Mouse (Mus musculus) hindbrain, postnatal 0 days (tissue): ENCODE measurements around the gene Slc22a20. TPM values are rescaled to one million over a fixed set of nuclear protein-coding genes. Genes with fewer than 3 reads are reported as not detected.

Experiments
- ATAC-seq: fragments of 200-750 bp; cut with Nextera tagmentation; 2 replicates; pipeline ENCODE4 v1.8.0; 2017; ENCODE audit warnings: mild to moderate bottlenecking, moderate TSS enrichment, moderate library complexity
- DNase-seq: peaks from one replicate; pipeline ENCODE4 v3.0.0-alpha.2; 2015; ENCODE audit warnings: low spot score
- H3K27ac ChIP-seq: fragments of 300-500 bp; sonication (generic); 2 replicates; pipeline ENCODE4 v1.5.1; 2014; ENCODE audit warnings: mild to moderate bottlenecking
- H3K27me3 ChIP-seq: fragments of 300-500 bp; sonication (generic); 2 replicates; pipeline ENCODE4 v1.6.1; 2014; ENCODE audit warnings: low read length, mixed read lengths; ENCODE audit not compliant: insufficient read depth
- H3K36me3 ChIP-seq: fragments of 300-500 bp; sonication (generic); 2 replicates; pipeline ENCODE4 v1.6.1; 2014; ENCODE audit warnings: low read length, mixed read lengths; ENCODE audit not compliant: insufficient read depth
- H3K4me1 ChIP-seq: fragments of 300-500 bp; sonication (generic); 2 replicates; pipeline ENCODE4 v1.6.1; 2014; ENCODE audit warnings: antibody characterized with exemption, low read length, mixed read lengths; ENCODE audit not compliant: insufficient read depth
- H3K4me2 ChIP-seq: fragments of 300-500 bp; sonication (generic); 2 replicates; pipeline ENCODE4 v1.6.1; 2014; ENCODE audit warnings: low read depth, mild to moderate bottlenecking, low read length, moderate library complexity, mixed read lengths
- H3K4me3 ChIP-seq: fragments of 300-500 bp; sonication (generic); 2 replicates; pipeline ENCODE4 v1.5.1; 2014; ENCODE audit warnings: low read length
- H3K9ac ChIP-seq: fragments of 300-500 bp; sonication (generic); replicated peaks from 2 replicates; pipeline ENCODE4 v1.6.1; 2014; ENCODE audit warnings: mild to moderate bottlenecking, low read length, moderate library complexity, mixed read lengths
- H3K9me3 ChIP-seq: fragments of 300-500 bp; sonication (generic); 2 replicates; pipeline ENCODE4 v1.6.1; 2016; ENCODE audit warnings: low read length, mixed read lengths
- CTCF ChIP-seq: IDR thresholded peaks from 2 replicates; pipeline ENCODE4 v1.5.1; 2016; ENCODE audit warnings: antibody characterized with exemption, control low read depth, low read depth
- WGBS: fragments of 180-500 bp; shearing (Covaris S2); extraction: QIAGEN DNeasy Blood & Tissue Kit; methylation state at CpG from one replicate; pipeline ENCODE4 v1.1.7; 2014; 5-methylcytosine and 5-hydroxymethylcytosine counted together
- polyA plus RNA-seq: library from polyadenylated mRNA; unstranded; fragments of >200 nt; fragmentation: Nextera tagmentation; extraction: Ambion mirVana; gene quantifications from 2 replicates; pipeline ENCODE4 v1.2.1, GENCODE M21; 2015
- total RNA-seq: library from RNA; depleted of rRNA; stranded (reverse); fragments of >200 nt; gene quantifications from 2 replicates; pipeline ENCODE4 v1.2.3, GENCODE M21; 2014

Slc22a20 gene
- total and polyA plus RNA-seq, 2 experiments from 2014 or later, result not detected

GRCm38 (mm10) chr19:6007013-6007412 is 21.1 kb upstream of the Slc22a20 start:
- no peaks in the 10 kb centered on the region for H3K4me1 ChIP-seq
- no peak for ATAC-seq
- WGBS, result 95% methylated on average over 13 of the region's 13 CpGs
- no peak overlapping the region for H3K4me3 ChIP-seq
- no peaks in the 10 kb centered on the region for H3K36me3 ChIP-seq
- no peak overlapping the region for H3K9ac ChIP-seq
- no peak overlapping the region for H3K4me2 ChIP-seq
- no peak for DNase-seq
- no peak for TF ChIP-seq CTCF
- H3K27ac ChIP-seq, result no peak overlapping the region
- H3K9me3 ChIP-seq, result no peaks in the 10 kb centered on the region
- no peaks in the 10 kb centered on the region for H3K27me3 ChIP-seq

- TF ChIP-seq CTCF, result no peak
- H3K9ac ChIP-seq, result no peak overlapping the region
- H3K4me2 ChIP-seq, result no peak overlapping the region
- no peaks in the 10 kb centered on the region for H3K9me3 ChIP-seq
- WGBS, result 61% methylated on average over 11 of the region's 11 CpGs
- no peak for DNase-seq
- no peaks in the 10 kb centered on the region for H3K27me3 ChIP-seq
- H3K4me3 ChIP-seq, result no peak overlapping the region
- H3K4me1 ChIP-seq, result no peaks in the 10 kb centered on the region
- no peak overlapping the region for H3K27ac ChIP-seq
- H3K36me3 ChIP-seq, result no peaks in the 10 kb centered on the region
- no peak for ATAC-seq
Measured at GRCm38 (mm10) chr19:6005541-6005940, 19.6 kb upstream of the Slc22a20 start.

- TF ChIP-seq CTCF, result no peak
- WGBS, result 79% methylated on average over 5 of the region's 5 CpGs
- Histone ChIP-seq H3K9ac (no peak overlapping the region), H3K4me2 (no peak overlapping the region), H3K4me1 (no peaks in the 10 kb centered on the region), H3K9me3 (no peaks in the 10 kb centered on the region), H3K27ac (no peak overlapping the region), H3K36me3 (no peaks in the 10 kb centered on the region), H3K4me3 (no peak overlapping the region), H3K27me3 (no peaks in the 10 kb centered on the region)
- DNase-seq, result no peak
- no peak for ATAC-seq
Measured at GRCm38 (mm10) chr19:5999969-6000368, 14.0 kb upstream of the Slc22a20 start.

- TF ChIP-seq CTCF, result no peak
- ATAC-seq (no peak), DNase-seq (no peak)
- Histone ChIP-seq H3K27ac (no peak overlapping the region), H3K4me1 (no peaks in the 10 kb centered on the region), H3K4me2 (no peak overlapping the region), H3K9ac (no peak overlapping the region), H3K36me3 (no peaks in the 10 kb centered on the region), H3K4me3 (no peak overlapping the region), H3K27me3 (no peaks in the 10 kb centered on the region), H3K9me3 (no peaks in the 10 kb centered on the region)
- 82% methylated on average over 3 of the region's 3 CpGs for WGBS
Measured at GRCm38 (mm10) chr19:5998180-5998579, 12.2 kb upstream of the Slc22a20 start.

GRCm38 (mm10) chr19:5994711-5995110 is 8.8 kb upstream of the Slc22a20 start:
- Histone ChIP-seq H3K4me1 (no peaks in the 10 kb centered on the region), H3K36me3 (no peaks in the 10 kb centered on the region), H3K9me3 (no peaks in the 10 kb centered on the region), H3K9ac (no peak overlapping the region), H3K4me3 (no peak overlapping the region), H3K27ac (no peak overlapping the region), H3K27me3 (no peaks in the 10 kb centered on the region), H3K4me2 (no peak overlapping the region)
- TF ChIP-seq CTCF, result no peak
- DNase-seq, result no peak
- no peak for ATAC-seq
- 78% methylated on average over 14 of the region's 14 CpGs for WGBS

DNA sequence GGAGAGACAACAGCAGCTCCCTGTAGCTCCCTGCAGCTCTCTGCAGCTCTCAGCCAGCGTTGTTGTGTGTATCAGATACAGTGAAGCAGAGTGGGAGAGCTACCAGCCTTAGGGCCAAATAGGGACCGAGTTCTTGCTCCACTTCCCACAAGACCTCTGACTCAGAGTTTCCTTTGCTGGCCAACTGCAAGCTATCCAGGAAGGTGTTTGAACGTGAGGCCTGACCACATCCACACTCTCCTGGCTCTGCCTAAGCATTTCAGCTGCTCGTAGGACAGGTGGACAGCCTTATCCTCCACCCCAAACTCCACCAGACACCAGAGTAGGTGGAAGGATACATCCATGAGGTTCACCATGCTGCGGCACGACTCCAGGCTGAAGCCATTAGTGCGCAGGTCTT is 6.1 kb upstream of the Slc22a20 start:
- no peak for TF ChIP-seq CTCF
- ATAC-seq (no peak), DNase-seq (no peak)
- Histone ChIP-seq H3K9ac (no peak overlapping the region), H3K4me3 (no peak overlapping the region), H3K27ac (no peak overlapping the region), H3K36me3 (no peaks in the 10 kb centered on the region), H3K9me3 (no peaks in the 10 kb centered on the region), H3K27me3 (no peaks in the 10 kb centered on the region), H3K4me1 (no peaks in the 10 kb centered on the region), H3K4me2 (no peak overlapping the region)
- 86% methylated on average over 7 of the region's 7 CpGs for WGBS

- no peaks in the 10 kb centered on the region for H3K27me3 ChIP-seq
- H3K9ac ChIP-seq, result no peak overlapping the region
- no peak for ATAC-seq
- WGBS, result 82% methylated on average over 7 of the region's 7 CpGs
- no peaks in the 10 kb centered on the region for H3K36me3 ChIP-seq
- H3K4me3 ChIP-seq, result no peak overlapping the region
- TF ChIP-seq CTCF, result no peak
- no peak for DNase-seq
- H3K4me1 ChIP-seq, result no peaks in the 10 kb centered on the region
- no peak overlapping the region for H3K27ac ChIP-seq
- no peak overlapping the region for H3K4me2 ChIP-seq
- H3K9me3 ChIP-seq, result no peaks in the 10 kb centered on the region
Measured at GRCm38 (mm10) chr19:5991467-5991866, 5.5 kb upstream of the Slc22a20 start.
